Mouse (Mus musculus) common myeloid progenitor, adult 5-6 weeks (primary cell): ENCODE data around the gene Foxk2. TPM values are rescaled to one million over a fixed set of nuclear protein-coding genes. Genes with fewer than 3 reads are reported as not detected.
"Not testable (repeated sequence)": the region's sequence is repeated elsewhere in the genome, so short reads cannot be mapped to it uniquely, and the experiment has no call there.

ENCODE experiments used
- ATAC-seq: replicated peaks from 2 replicates; pipeline ENCODE4 v1.8.0; 2016; ENCODE audit warnings: low read depth, mild to moderate bottlenecking, moderate TSS enrichment, inconsistent platforms; ENCODE audit not compliant: poor library complexity, severe bottlenecking
- total RNA-seq: library from RNA; stranded (forward); fragments of 200-1000, 187-1606 nt; gene quantifications from 2 replicates; pipeline ENCODE4 v1.2.3, GENCODE M21; 2017

Gene Foxk2
- total RNA-seq, 1 experiment from 2014 or later: 23.8 TPM

DNA sequence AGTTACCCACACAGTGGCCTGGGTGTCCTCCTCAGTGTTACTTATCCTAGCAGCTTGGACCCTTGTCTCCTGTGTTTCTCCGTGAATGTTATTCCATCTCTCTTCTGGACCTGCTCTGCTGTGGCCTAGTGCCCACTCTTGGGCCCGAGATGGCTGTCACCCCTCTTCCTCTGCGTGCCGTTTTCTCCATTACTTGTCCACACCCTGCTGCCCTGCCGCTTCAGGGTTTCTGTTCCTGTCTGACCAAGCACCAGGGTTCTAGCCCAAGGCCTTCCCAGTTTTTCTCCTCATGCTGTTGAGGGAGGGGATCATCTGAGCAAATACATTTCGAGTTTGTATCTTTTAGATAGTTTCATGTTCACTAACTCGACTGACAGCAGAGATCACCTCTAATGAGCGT lies 17.7 kb downstream of the Foxk2 start:
- ATAC-seq: no peak

GRCm38 (mm10) chr11:121278011-121278410 lies 18.2 kb downstream of the Foxk2 start:
- no peak for ATAC-seq

- peak; percentile 65 for ATAC-seq
Observed at GRCm38 (mm10) chr11:121282911-121283310, 23.1 kb downstream of the Foxk2 start.

GRCm38 (mm10) chr11:121289859-121290258 lies 30.1 kb downstream of the Foxk2 start:
- ATAC-seq: 0 out of 2 replicates have a peak, but pooled peaks have one; percentile 45

GRCm38 (mm10) chr11:121294771-121295170 lies 35.0 kb downstream of the Foxk2 start:
- ATAC-seq: no peak

- ATAC-seq: no peak
Observed at GRCm38 (mm10) chr11:121298493-121298892, 38.7 kb downstream of the Foxk2 start.

GRCm38 (mm10) chr11:121300265-121300664 lies 40.5 kb downstream of the Foxk2 start:
- no peak for ATAC-seq

DNA sequence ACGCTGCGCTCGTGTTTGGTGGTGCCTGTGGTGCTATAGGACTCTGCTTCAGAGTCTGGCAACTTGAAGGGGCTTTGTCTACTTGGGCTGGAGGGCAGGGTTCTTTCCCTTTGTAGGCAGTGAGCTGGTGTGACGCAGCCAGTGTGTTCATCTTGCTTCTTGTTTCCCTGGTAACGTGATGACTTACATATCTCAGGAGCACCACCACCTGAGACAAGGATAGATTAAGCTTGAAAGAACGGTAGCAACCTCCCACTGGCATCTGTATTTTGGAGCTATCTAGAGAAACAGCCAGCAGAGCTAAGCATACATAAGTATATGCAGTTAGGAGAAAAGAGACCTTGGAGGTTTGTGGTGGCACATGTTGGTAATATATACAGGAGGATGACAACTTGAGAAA lies 45.6 kb downstream of the Foxk2 start:
- no peak for ATAC-seq

GRCm38 (mm10) chr11:121306608-121307007 lies 46.8 kb downstream of the Foxk2 start:
- no peak for ATAC-seq

- not testable (repeated sequence) for ATAC-seq
Observed at GRCm38 (mm10) chr11:121307712-121308111, 47.9 kb downstream of the Foxk2 start.

- no peak for ATAC-seq
Observed at GRCm38 (mm10) chr11:121326034-121326433, 66.2 kb downstream of the Foxk2 start.

GRCm38 (mm10) chr11:121326681-121327080 lies 66.9 kb downstream of the Foxk2 start:
- no peak for ATAC-seq

- ATAC-seq: no peak
Observed at GRCm38 (mm10) chr11:121328206-121328605, 68.4 kb downstream of the Foxk2 start.

GRCm38 (mm10) chr11:121328619-121329018 lies 68.8 kb downstream of the Foxk2 start:
- no peak for ATAC-seq

DNA sequence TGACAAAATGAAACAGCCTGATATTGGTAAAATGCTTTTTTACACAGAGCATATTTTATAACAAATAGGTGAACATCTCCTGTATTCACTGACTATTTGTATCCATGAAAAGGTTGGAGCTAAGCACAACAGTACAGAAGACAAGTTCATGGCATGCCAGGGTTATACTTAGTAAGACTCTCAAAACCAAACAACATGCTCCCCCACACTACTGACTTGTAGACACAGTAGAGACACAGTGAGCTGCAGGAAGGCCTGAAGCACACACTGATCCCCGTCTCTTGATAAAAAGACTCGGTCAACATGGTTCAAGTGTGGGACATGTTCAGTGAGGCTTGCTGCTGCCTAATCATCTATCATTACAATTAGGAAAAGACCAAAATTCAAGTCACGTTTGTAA lies 71.9 kb downstream of the Foxk2 start:
- ATAC-seq: no peak

- ATAC-seq: no peak
Observed at GRCm38 (mm10) chr11:121339647-121340046, 79.9 kb downstream of the Foxk2 start.

DNA sequence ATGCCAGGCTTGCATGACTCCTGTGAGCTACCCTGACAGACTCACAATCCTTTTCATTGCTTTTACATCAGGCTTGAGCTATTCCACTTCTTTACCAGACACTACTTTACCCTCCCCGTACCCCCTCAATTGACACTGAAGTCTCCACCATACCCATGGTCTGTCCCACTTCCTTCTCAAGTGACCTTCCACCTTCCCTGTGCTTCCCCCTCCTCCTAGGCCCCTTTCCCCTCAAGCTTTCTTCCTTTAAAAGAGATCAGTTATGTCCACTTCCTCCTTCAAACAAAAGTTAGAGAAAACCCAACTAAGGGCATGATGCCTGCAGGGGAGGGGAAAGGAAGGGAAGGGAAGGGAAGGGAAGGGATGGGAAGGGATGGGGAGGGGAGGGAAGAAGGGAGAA lies 80.5 kb downstream of the Foxk2 start:
- peak; percentile 45; the same call in 1 of the 2 replicates for ATAC-seq

DNA sequence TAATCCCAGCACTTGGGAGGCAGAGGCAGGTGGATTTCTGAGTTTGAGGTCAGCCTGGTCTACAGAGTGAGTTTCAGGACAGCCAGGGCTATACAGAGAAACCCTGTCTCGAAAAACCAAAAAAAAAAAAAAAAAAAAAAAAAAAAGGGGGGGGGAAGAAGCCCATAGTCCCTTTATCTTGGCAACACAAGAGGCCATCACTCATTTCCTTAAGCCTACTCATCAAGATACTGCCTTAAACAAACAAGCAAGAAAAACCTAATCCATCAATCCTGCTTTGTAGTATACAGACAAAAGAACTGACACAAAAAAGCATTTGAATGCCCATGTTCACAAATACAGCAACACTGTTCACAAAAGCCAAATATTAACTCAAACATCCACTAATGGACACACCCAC lies 82.6 kb downstream of the Foxk2 start:
- ATAC-seq: not testable (repeated sequence)

DNA sequence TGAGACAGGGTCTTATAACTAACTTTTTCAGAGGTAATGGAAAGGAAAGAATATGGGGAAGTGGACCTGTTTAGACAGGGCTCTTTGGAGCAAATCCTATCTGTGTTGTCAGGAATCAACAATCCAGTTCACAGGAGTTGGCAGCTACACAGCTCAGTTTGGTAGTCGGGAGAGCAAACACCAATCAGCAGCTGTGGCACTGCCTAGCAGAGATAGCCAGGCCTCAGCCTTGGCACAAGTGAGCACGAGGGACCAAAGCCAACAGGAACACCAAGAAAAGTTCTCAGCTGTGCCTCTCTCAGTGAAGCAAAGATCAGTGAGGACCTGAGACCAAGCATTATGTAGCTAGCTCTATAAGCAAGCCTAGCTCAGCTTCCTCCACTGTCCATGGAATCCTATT lies 87.2 kb downstream of the Foxk2 start:
- ATAC-seq: 0 out of 2 replicates have a peak, but pooled peaks have one; percentile 27

- no peak for ATAC-seq
Observed at GRCm38 (mm10) chr11:121348166-121348565, 88.4 kb downstream of the Foxk2 start.

DNA sequence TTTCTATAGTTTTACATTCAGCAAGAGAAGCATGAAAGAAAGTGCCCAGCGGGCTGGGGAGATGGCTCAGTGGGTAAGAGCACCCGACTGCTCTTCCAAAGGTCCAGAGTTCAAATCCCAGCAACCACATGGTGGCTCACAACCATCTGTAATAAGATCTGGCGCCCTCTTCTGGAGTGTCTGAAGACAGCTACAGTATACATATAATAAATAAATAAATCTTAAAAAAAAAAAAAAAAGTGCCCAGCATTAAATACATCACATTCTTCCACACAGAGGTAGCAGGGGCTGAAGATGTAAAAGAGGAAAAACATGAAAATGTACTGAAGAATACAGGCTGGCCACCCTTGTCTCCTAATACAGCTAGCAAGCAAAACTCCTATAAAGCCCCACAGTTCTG lies 88.9 kb downstream of the Foxk2 start:
- ATAC-seq: not testable (repeated sequence)

DNA sequence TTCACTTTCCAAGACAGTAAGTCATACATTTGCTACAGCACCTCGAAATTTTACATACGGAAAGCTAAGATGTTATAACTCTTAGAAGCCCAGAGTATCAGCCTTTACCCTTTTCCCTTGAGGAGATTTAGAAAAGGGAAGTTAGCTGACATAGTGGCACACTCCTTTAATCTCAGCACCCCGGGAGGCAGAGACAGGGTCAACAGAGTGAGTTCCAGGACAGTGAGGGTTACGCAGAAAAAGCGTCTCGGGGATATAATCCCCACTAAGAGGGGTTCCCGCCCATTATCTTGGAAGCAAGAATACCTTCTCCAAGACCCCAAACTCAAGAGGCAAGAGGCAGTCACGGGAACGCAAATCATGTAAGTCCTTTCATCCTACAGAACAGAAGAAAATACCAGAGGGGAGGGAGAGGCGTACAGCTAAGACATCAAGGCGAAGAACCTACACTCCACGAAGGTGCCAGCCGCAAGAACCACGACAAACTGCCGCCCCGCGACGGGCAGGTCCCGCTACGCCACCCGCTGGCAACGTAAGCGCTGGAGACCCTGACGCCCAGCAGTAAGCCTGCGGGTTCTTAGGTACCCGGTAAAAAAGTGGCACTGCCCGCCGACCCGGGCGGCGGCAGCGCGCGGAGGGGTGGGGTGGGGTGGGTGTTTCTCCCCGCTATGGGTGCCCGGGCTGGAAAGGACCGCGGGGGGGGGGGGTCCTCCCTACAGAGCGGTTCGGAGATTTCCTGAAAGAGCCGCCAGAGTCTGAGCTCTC lies 93.7 kb downstream of the Foxk2 start:
- peak; percentile 13; the same call in 1 of the 2 replicates for ATAC-seq
